Mouse (Mus musculus) midbrain, embryonic 16.5 days (tissue): ENCODE measurements at regions not wholly inside any gene's neighbourhood (a gene's known extent, or its start where the extent isn't known, plus 50 kb on each side); places are given as distances from the start of the nearest gene placed in this dataset.

Experiments
- ATAC-seq: fragments of 200-750 bp; cut with Nextera tagmentation; 2 replicates; pipeline ENCODE4 v1.8.0; 2017; ENCODE audit warnings: moderate TSS enrichment
- H3K27ac ChIP-seq: fragments of 300-500 bp; sonication (generic); 2 replicates; pipeline ENCODE4 v1.5.1; 2014; ENCODE audit warnings: mild to moderate bottlenecking, low read length, mixed read lengths
- H3K27me3 ChIP-seq: fragments of 300-500 bp; sonication (generic); 2 replicates; pipeline ENCODE4 v1.6.1; 2014; ENCODE audit warnings: low read depth, low read length, mixed read lengths; ENCODE audit not compliant: control insufficient read depth, insufficient read depth
- H3K36me3 ChIP-seq: fragments of 300-500 bp; sonication (generic); 2 replicates; pipeline ENCODE4 v1.6.1; 2014; ENCODE audit warnings: mild to moderate bottlenecking, low read length, moderate library complexity, mixed read lengths; ENCODE audit not compliant: control insufficient read depth, insufficient read depth
- H3K4me1 ChIP-seq: fragments of 300-500 bp; sonication (generic); 2 replicates; pipeline ENCODE4 v1.6.1; 2014; ENCODE audit warnings: mild to moderate bottlenecking, low read length, mixed read lengths; ENCODE audit not compliant: control insufficient read depth, insufficient read depth
- H3K4me2 ChIP-seq: fragments of 300-500 bp; sonication (generic); 2 replicates; pipeline ENCODE4 v1.6.1; 2014; ENCODE audit warnings: mild to moderate bottlenecking, low read length, mixed read lengths
- H3K4me3 ChIP-seq: fragments of 300-500 bp; sonication (generic); 2 replicates; pipeline ENCODE4 v1.5.1; 2014; ENCODE audit warnings: low read depth, mild to moderate bottlenecking, low read length, moderate library complexity, mixed read lengths
- H3K9ac ChIP-seq: fragments of 300-500 bp; sonication (generic); 2 replicates; pipeline ENCODE4 v1.6.1; 2014; ENCODE audit warnings: low read depth, low read length, mixed read lengths
- H3K9me3 ChIP-seq: fragments of 300-500 bp; sonication (generic); replicated peaks from 2 replicates; pipeline ENCODE4 v1.6.1; 2014; ENCODE audit warnings: mild to moderate bottlenecking, low read length, mixed read lengths; ENCODE audit not compliant: control insufficient read depth, poor library complexity, severe bottlenecking
- WGBS: fragments of 180-500 bp; shearing (Covaris S2); extraction: QIAGEN DNeasy Blood & Tissue Kit; methylation state at CpG from one replicate; pipeline ENCODE4 v1.1.7; 2014; 5-methylcytosine and 5-hydroxymethylcytosine counted together

DNA sequence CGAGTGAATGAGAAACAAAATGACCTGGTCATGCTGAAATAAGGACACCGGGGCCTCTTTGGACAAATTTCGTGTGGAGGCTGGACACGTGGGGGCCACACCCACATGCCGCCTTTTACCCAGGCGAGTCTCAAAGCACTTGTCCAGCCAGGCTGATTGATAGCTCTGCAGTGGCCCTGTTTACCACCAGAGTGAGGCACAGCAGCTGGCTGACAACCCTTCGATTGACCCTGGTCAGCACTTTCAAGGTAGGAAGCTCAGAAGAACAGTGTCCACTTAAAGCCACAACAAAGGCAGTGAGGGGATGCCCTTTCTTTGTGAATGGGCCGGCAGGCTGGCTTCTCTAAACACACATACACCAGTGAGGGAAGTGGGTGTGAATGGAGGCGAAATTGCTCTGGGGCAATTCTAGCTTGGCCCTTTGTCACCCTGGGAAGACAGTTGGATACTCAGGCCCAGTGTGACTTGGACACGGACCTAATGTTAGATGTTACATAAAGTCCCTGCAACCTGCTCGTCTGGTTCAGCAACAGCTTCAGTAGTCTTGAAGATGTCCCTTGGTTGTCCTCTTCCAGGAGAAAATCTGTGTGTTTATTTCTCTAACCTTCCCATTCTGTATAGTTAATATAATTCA is 219.6 kb upstream of the Jarid2 start:
- Histone ChIP-seq H3K9ac (no peak overlapping the region), H3K4me2 (no peak overlapping the region), H3K4me3 (no peak overlapping the region), H3K27me3 (no peaks in the 10 kb centered on the region), H3K36me3 (no peaks in the 10 kb centered on the region), H3K9me3 (no peaks in the 10 kb centered on the region), H3K27ac (no peak overlapping the region), H3K4me1 (no peaks in the 10 kb centered on the region)
- WGBS = 36% methylated on average over 11 of the region's 11 CpGs
- no peak for ATAC-seq

DNA sequence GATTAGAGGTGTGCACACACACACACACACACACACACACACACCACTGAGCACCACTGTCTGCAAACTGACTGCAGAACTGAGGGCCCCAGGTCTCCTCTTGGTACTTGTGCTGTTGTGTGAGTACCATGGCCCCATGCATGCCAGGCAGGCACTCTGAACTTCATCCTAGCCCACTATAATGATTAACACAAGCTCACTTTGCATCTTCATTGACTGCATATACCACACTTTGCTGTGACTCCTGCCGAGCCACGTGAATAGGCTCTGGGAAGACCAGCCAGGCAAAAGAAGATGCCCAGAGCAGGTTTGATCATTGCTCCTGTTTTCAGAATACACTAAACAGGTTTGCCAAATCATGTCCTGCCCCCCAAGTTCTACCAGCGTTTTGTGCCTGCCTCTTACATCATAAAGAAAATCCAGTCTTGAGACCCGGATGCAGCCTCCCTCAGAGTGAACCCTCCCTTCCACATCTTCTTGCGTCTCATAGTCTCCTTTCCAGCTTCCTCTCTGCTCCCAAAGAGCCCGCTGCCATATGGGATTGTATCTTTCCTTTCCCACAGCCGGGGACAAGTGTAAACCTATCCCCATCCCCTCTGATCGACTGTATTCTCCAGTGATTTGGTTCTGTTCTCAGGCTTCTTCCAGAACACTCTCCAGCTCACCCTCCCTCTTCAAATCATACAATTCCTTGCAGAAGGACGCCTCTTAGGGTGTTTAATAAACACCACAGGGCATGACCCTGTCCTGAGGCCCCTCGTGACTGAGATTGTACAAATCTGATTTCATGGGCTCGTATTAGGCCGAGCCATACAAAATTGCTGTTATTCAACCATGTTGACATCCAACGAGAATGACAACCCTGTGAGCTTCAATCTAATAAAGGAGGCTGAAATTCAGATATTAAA is 215.6 kb upstream of the Jarid2 start:
- H3K27me3 ChIP-seq = no peaks in the 10 kb centered on the region
- H3K4me1 ChIP-seq = no peaks in the 10 kb centered on the region
- H3K4me2 ChIP-seq = no peak overlapping the region
- H3K4me3 ChIP-seq = no peak overlapping the region
- H3K36me3 ChIP-seq = no peaks in the 10 kb centered on the region
- no peaks in the 10 kb centered on the region for H3K9me3 ChIP-seq
- no peak overlapping the region for H3K27ac ChIP-seq
- WGBS = 51% methylated on average over 13 of the region's 13 CpGs
- no peak for ATAC-seq
- H3K9ac ChIP-seq = no peak overlapping the region

GRCm38 (mm10) chr13:44514636-44515158 is 214.6 kb upstream of the Jarid2 start:
- H3K9ac ChIP-seq = no peak overlapping the region
- no peaks in the 10 kb centered on the region for H3K4me1 ChIP-seq
- H3K4me2 ChIP-seq = no peak overlapping the region
- no peaks in the 10 kb centered on the region for H3K27me3 ChIP-seq
- H3K36me3 ChIP-seq = no peaks in the 10 kb centered on the region
- no peak overlapping the region for H3K27ac ChIP-seq
- WGBS = 83% methylated on average over 5 of the region's 5 CpGs
- H3K4me3 ChIP-seq = no peak overlapping the region
- H3K9me3 ChIP-seq = no peaks in the 10 kb centered on the region
- ATAC-seq = no peak

- Histone ChIP-seq H3K36me3 (no peaks in the 10 kb centered on the region), H3K4me2 (no peak overlapping the region), H3K27me3 (no peaks in the 10 kb centered on the region), H3K4me3 (no peak overlapping the region), H3K4me1 (no peaks in the 10 kb centered on the region), H3K27ac (no peak overlapping the region), H3K9me3 (no peaks in the 10 kb centered on the region), H3K9ac (no peak overlapping the region)
- 88% methylated on average over 4 of the region's 4 CpGs for WGBS
- no peak for ATAC-seq
These were observed 212.4 kb upstream of the Jarid2 start for GRCm38 (mm10) chr13:44516863-44517262.

DNA sequence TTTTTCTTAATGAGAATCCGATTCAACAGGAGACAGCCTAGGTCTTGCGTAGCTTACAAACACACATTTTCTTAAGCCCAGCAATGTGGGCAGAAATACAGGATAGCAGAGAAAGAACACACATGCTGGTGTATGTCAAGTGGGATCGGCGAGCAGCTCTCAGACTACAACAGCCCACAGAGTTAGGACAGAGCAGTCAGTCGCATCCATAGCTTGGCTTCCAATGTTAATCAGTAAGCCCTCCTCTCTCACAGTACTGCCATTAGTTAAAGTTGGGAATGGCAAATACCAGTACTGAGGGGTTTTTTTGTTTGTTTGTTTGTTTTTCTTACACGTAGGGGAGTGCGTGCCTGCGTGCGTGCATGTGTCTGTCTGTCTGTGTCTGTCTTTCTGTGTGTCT is 212.0 kb upstream of the Jarid2 start:
- no peak overlapping the region for H3K27ac ChIP-seq
- no peak overlapping the region for H3K4me3 ChIP-seq
- no peak for ATAC-seq
- H3K36me3 ChIP-seq = no peaks in the 10 kb centered on the region
- H3K9ac ChIP-seq = no peak overlapping the region
- no peaks in the 10 kb centered on the region for H3K27me3 ChIP-seq
- H3K4me2 ChIP-seq = no peak overlapping the region
- 91% methylated on average over 9 of the region's 9 CpGs for WGBS
- H3K9me3 ChIP-seq = no peaks in the 10 kb centered on the region
- H3K4me1 ChIP-seq = no peaks in the 10 kb centered on the region

DNA sequence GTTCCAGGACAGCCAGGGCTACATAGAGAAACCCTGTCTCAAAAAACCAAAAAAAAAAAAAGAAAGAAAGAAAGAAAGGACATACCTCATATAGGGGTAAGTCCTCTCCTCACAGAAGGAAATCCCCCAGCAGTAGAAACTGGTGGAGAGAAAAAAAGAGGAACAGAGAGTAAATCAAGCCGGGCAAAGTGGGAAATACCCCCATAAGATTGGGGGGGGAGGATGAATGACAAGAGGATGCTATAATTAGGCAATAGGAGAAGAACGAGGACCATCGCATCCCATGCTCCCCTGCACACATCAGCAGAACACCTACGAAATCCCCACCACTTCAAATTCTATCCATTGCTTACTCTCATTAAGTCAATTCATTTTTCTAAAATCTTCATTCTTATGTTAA is 211.1 kb upstream of the Jarid2 start:
- ATAC-seq = no peak
- no peak overlapping the region for H3K4me3 ChIP-seq
- H3K36me3 ChIP-seq = no peaks in the 10 kb centered on the region
- H3K27me3 ChIP-seq = no peaks in the 10 kb centered on the region
- H3K4me1 ChIP-seq = no peaks in the 10 kb centered on the region
- no peaks in the 10 kb centered on the region for H3K9me3 ChIP-seq
- H3K4me2 ChIP-seq = no peak overlapping the region
- H3K27ac ChIP-seq = no peak overlapping the region
- no peak overlapping the region for H3K9ac ChIP-seq
- 92% methylated on average over 4 of the region's 4 CpGs for WGBS

DNA sequence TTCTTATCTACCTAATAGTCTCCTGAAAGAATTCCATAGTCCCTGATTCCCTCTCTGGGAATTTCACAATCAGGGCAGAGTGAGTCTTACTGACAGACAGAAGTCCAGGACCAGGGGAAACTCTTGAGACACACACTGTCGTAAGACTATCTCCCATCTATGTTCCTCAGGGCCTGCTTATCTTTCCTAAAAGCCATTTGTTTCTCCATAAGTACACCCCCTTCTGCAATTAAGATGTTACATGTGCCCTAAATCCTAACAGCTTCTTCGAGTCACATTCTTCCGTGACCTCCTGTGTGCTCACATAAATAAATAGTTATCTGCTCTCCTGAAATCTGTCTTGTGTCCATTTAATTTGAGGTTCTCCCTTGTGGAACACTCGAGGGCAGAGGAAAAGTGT is 205.8 kb upstream of the Jarid2 start:
- H3K4me3 ChIP-seq = no peak overlapping the region
- 85% methylated on average over 4 of the region's 4 CpGs for WGBS
- H3K9ac ChIP-seq = no peak overlapping the region
- ATAC-seq = no peak
- no peaks in the 10 kb centered on the region for H3K9me3 ChIP-seq
- H3K36me3 ChIP-seq = no peaks in the 10 kb centered on the region
- no peaks in the 10 kb centered on the region for H3K27me3 ChIP-seq
- no peak overlapping the region for H3K4me2 ChIP-seq
- no peak overlapping the region for H3K27ac ChIP-seq
- H3K4me1 ChIP-seq = no peaks in the 10 kb centered on the region

DNA sequence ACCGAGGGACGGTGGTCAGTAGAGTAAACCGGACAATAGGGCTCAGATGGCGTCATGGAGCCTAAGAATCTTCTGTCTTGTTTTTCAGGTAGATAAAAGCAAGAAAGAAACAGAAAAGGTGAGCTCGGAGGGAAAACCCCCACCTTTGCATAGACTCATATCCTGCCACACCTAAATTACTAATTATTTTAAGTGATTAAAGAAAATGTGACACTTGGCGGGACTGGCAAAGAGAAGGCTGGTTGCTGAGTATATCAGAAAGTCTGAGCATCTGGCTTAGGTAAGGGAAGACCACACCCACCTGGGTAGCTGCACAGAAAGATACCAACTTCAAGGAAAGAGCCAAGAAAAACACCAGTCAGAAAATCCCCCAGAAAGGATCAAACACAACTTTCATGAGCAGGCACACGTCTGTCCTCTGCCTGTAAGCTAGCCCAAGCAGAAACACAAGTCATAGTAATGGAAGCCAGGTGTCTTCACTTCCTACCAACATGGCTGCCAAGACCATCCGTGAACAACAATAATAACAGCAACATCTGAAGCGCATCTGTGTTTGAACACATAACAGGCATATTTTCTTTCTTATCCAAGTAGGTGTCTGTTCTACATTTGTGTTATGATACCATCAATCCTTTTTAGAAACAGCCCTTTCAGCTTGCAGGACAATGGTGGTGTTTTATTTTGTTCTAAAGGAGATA is 198.3 kb upstream of the Jarid2 start:
- Histone ChIP-seq H3K27ac (no peak overlapping the region), H3K4me2 (no peak overlapping the region), H3K9ac (no peak overlapping the region), H3K4me3 (no peak overlapping the region), H3K9me3 (no peaks in the 10 kb centered on the region), H3K4me1 (no peaks in the 10 kb centered on the region), H3K36me3 (no peaks in the 10 kb centered on the region), H3K27me3 (no peaks in the 10 kb centered on the region)
- no peak for ATAC-seq
- WGBS = 95% methylated on average over 9 of the region's 9 CpGs
